Mouse (Mus musculus) cerebellum, postnatal 10 days (tissue): ENCODE data around the gene Ccdc97.
"Not testable (repeated sequence)": the region's sequence is repeated elsewhere in the genome, so short reads cannot be mapped to it uniquely, and the experiment has no call there.

Experiments
- DNase-seq, 2 experiments: peaks; one replicate each; pipeline ENCODE4 v3.0.0; 2021; ENCODE audit warnings: mixed read lengths in 2 of 2

Ccdc97 gene

GRCm38 (mm10) chr7:25718788-25719417 is at the start of gene Ccdc97:
Gene Ccdc97 (minus strand): TSS chr7:25719088.
- DNase-seq, result peak; percentile 95 to 96

- no peak for DNase-seq
Measured at GRCm38 (mm10) chr7:25768229-25768628, 49.3 kb upstream of the Ccdc97 start.

GRCm38 (mm10) chr7:25766108-25766507 is 47.2 kb upstream of the Ccdc97 start:
- DNase-seq, result no peak

- DNase-seq, result no peak
Measured at GRCm38 (mm10) chr7:25764221-25764620, 45.3 kb upstream of the Ccdc97 start.

- DNase-seq, result no peak
Measured at GRCm38 (mm10) chr7:25763678-25764077, 44.8 kb upstream of the Ccdc97 start.

- DNase-seq, result peak; percentile 49 to 56
Measured at GRCm38 (mm10) chr7:25761354-25761753, 42.5 kb upstream of the Ccdc97 start.

- peak; percentile 96 to 97 for DNase-seq
Measured at GRCm38 (mm10) chr7:25756011-25756410, 37.1 kb upstream of the Ccdc97 start.

GRCm38 (mm10) chr7:25755468-25755833 is 36.6 kb upstream of the Ccdc97 start:
- DNase-seq, result peak; percentile 80 to 81

GRCm38 (mm10) chr7:25754738-25755467 is 36.0 kb upstream of the Ccdc97 start, which contains the start of gene Hnrnpul1:
Gene Hnrnpul1 (minus strand): TSS chr7:25754757.
- peak; percentile 99 to 100 for DNase-seq

- no peak for DNase-seq
Measured at GRCm38 (mm10) chr7:25754439-25754737, 35.5 kb upstream of the Ccdc97 start.

GRCm38 (mm10) chr7:25753643-25754438 is 35.0 kb upstream of the Ccdc97 start:
- peak; percentile 68 to 76 for DNase-seq

- DNase-seq, result peak; percentile 18 to 30
Measured at GRCm38 (mm10) chr7:25753076-25753475, 34.2 kb upstream of the Ccdc97 start.

GRCm38 (mm10) chr7:25746844-25747243 is 28.0 kb upstream of the Ccdc97 start:
- DNase-seq, result no peak

- DNase-seq, result no peak
Measured at GRCm38 (mm10) chr7:25738277-25738676, 19.4 kb upstream of the Ccdc97 start.

- DNase-seq, result no peak
Measured at GRCm38 (mm10) chr7:25736920-25737319, 18.0 kb upstream of the Ccdc97 start.

- no peak for DNase-seq
Measured at GRCm38 (mm10) chr7:25734991-25735390, 16.1 kb upstream of the Ccdc97 start.

- no peak for DNase-seq
Measured at GRCm38 (mm10) chr7:25731294-25732055, 12.6 kb upstream of the Ccdc97 start.

- no peak for DNase-seq
Measured at GRCm38 (mm10) chr7:25729862-25730261, 11.0 kb upstream of the Ccdc97 start.

- no peak for DNase-seq
Measured at GRCm38 (mm10) chr7:25729396-25729795, 10.5 kb upstream of the Ccdc97 start.

- DNase-seq, result no peak
Measured at GRCm38 (mm10) chr7:25727800-25728199, 8.9 kb upstream of the Ccdc97 start.

- DNase-seq, result no peak
Measured at GRCm38 (mm10) chr7:25725886-25726285, 7.0 kb upstream of the Ccdc97 start.

- DNase-seq, result not testable (repeated sequence)
Measured at GRCm38 (mm10) chr7:25721776-25722175, 2.9 kb upstream of the Ccdc97 start.

GRCm38 (mm10) chr7:25720760-25721159 is 1.9 kb upstream of the Ccdc97 start:
- no peak for DNase-seq
